ENCODE assay signal across 9 mouse cellular contexts in genomic region chr5:135001309-135001708, GRCm38 (mm10). TPM values are rescaled to one million over a fixed set of nuclear protein-coding genes. Genes with fewer than 3 reads are reported as not detected.
A peak's percentile ranks its signal among the peaks of the same experiment; 100 is the strongest.
DNase-seq lines count a peak whose midpoint lies in the region; ATAC-seq lines count a peak whose summit lies in the region.
"Had no signal": no experiment of that assay in that cellular context is flagged by ENCODE, and none has a peak within 500 bp of the region (broad histone marks: within the 10 kb centered on the region; RNA-seq: fewer than 3 reads in every experiment).

No protein-coding gene starts in this region.

- H3K4me2 ChIP-seq in embryonic facial prominence, embryonic 11.5 days (ENCODE audit: low read depth, low read length) = no peak overlapping the region; the same call in 1 of the 2 replicates
- peak overlapping the region; percentile 19; the same call in 1 of the 2 replicates for H3K4me2 ChIP-seq in liver, embryonic 13.5 days

- H3K4me3 ChIP-seq in embryonic facial prominence, embryonic 11.5 days (ENCODE audit: low read depth, low read length) = no peak overlapping the region
- H3K4me3 ChIP-seq in liver, embryonic 13.5 days (replicated peaks) = no peak overlapping the region
- H3K4me3 ChIP-seq: erythroblast, embryonic 14.5 days had no signal

- H3K9me3 ChIP-seq in embryonic facial prominence, embryonic 11.5 days (replicated peaks; ENCODE audit: control insufficient read depth, low read length) = no peaks in the 10 kb centered on the region
- H3K9me3 ChIP-seq in liver, embryonic 13.5 days (replicated peaks) = no peaks in the 10 kb centered on the region

- peak; percentile 65 for ATAC-seq in embryonic facial prominence, embryonic 11.5 days (replicated peaks; ENCODE audit: insufficient number of reproducible peaks, low FRiP score, low TSS enrichment, low read depth)
- peak; percentile 39; the same call in 1 of the 2 replicates for ATAC-seq in liver, embryonic 13.5 days (ENCODE audit: low read depth)
- no peak for ATAC-seq in activated CD4-positive, CD25-positive, alpha-beta regulatory T cell, adult 4 months

- peak; percentile 85 for DNase-seq in urinary bladder, postnatal 14 days (ENCODE audit: low spot score)
- no peak for DNase-seq in urinary bladder, adult 2 months (ENCODE audit: low spot score)
- DNase-seq in embryonic facial prominence, embryonic 11.5 days (ENCODE audit: low spot score) = peak; percentile 76
- DNase-seq in induced T-regulatory cell, adult 2 months (ENCODE audit: low read depth) = peak; percentile 59
- no peak for DNase-seq in liver, embryonic 13.5 days
- DNase-seq in naive thymus-derived CD4-positive, alpha-beta T cell, adult 2 months (ENCODE audit: low read depth) = peak; percentile 36
- DNase-seq in right cerebral cortex, adult 18-20 months = no peak

- H3K27ac ChIP-seq in embryonic facial prominence, embryonic 11.5 days (replicated peaks; ENCODE audit: low read depth, low read length) = no peak overlapping the region
- no peak overlapping the region for H3K27ac ChIP-seq in liver, embryonic 13.5 days

- H3K36me3 ChIP-seq in embryonic facial prominence, embryonic 11.5 days (replicated peaks; ENCODE audit: control insufficient read depth, insufficient read depth, low read depth, low read length) = no peaks in the 10 kb centered on the region
- no peaks in the 10 kb centered on the region for H3K36me3 ChIP-seq in liver, embryonic 13.5 days

- no peaks in the 10 kb centered on the region for H3K27me3 ChIP-seq in embryonic facial prominence, embryonic 11.5 days (ENCODE audit: control insufficient read depth, insufficient read depth, low read length)
- H3K27me3 ChIP-seq in liver, embryonic 13.5 days = peaks cover 6% of the 10 kb centered on the region; the same call in 1 of the 2 replicates

- H3K4me1 ChIP-seq in embryonic facial prominence, embryonic 11.5 days (ENCODE audit: control insufficient read depth, insufficient read depth, low read length) = no peaks in the 10 kb centered on the region
- peaks cover 3% of the 10 kb centered on the region; the same call in 1 of the 2 replicates for H3K4me1 ChIP-seq in liver, embryonic 13.5 days (replicated peaks)

- WGBS in embryonic facial prominence, embryonic 11.5 days = under 1% methylated on average over 14 of the region's 14 CpGs
- WGBS in liver, embryonic 13.5 days (ENCODE audit: insufficient replicate concordance) = 6% methylated on average over 14 of the region's 14 CpGs

- 0 out of 2 replicates have a peak overlapping the region, but pooled peaks have one; percentile 18 for H3K9ac ChIP-seq in embryonic facial prominence, embryonic 11.5 days (replicated peaks; ENCODE audit: low read length)
- H3K9ac ChIP-seq in liver, embryonic 13.5 days = no peak overlapping the region

RNA-seq across cellular contexts. Expression of gene Abhd11, which starts 7.6 kb away (rescaled TPM):
- polyA plus RNA-seq in urinary bladder, adult 2 months (2012; rRNA removed) = 50.0 and 69.5 TPM in 2 replicates
- polyA plus RNA-seq in embryonic facial prominence, embryonic 11.5 days (2014; fragmentation: Nextera tagmentation; extraction: Ambion mirVana) = 41.7 and 42.7 TPM in 2 replicates
- polyA plus RNA-seq in liver, embryonic 13.5 days (2015; fragmentation: Nextera tagmentation; extraction: Ambion mirVana) = 37.0 and 37.3 TPM in 2 replicates
- polyA plus RNA-seq in activated CD4-positive, CD25-positive, alpha-beta regulatory T cell, adult 4 months (2017; shearing (Covaris generic)) = 10 to 100 TPM; 53.9 to 66.7 TPM

RNA-seq across cellular contexts. Expression of gene Cldn3, which starts 15.3 kb away (rescaled TPM):
- polyA plus RNA-seq in urinary bladder, adult 2 months (2012; rRNA removed) = 0.15 and 0.17 TPM in 2 replicates
- 7.6 and 11.3 TPM in 2 replicates for polyA plus RNA-seq in embryonic facial prominence, embryonic 11.5 days (2014; fragmentation: Nextera tagmentation; extraction: Ambion mirVana)
- polyA plus RNA-seq in liver, embryonic 13.5 days (2015; fragmentation: Nextera tagmentation; extraction: Ambion mirVana) = 0.38 and 0.74 TPM in 2 replicates
- polyA plus RNA-seq in activated CD4-positive, CD25-positive, alpha-beta regulatory T cell, adult 4 months (2017; shearing (Covaris generic)) = not detected

RNA-seq across cellular contexts. Expression of gene Stx1a, which starts 22.0 kb away (rescaled TPM):
- 9.6 and 11.5 TPM in 2 replicates for polyA plus RNA-seq in urinary bladder, adult 2 months (2012; rRNA removed)
- 12.1 and 14.2 TPM in 2 replicates for polyA plus RNA-seq in embryonic facial prominence, embryonic 11.5 days (2014; fragmentation: Nextera tagmentation; extraction: Ambion mirVana)
- polyA plus RNA-seq in liver, embryonic 13.5 days (2015; fragmentation: Nextera tagmentation; extraction: Ambion mirVana) = 1.3 and 1.5 TPM in 2 replicates
- polyA plus RNA-seq in activated CD4-positive, CD25-positive, alpha-beta regulatory T cell, adult 4 months (2017; shearing (Covaris generic)) = 10 to 100 TPM; 15.1 to 15.2 TPM

RNA-seq across cellular contexts. Expression of gene Cldn4, which starts 54.6 kb away (rescaled TPM):
- polyA plus RNA-seq in urinary bladder, adult 2 months (2012; rRNA removed) = 295 and 393 TPM in 2 replicates
- 16.9 and 20.5 TPM in 2 replicates for polyA plus RNA-seq in embryonic facial prominence, embryonic 11.5 days (2014; fragmentation: Nextera tagmentation; extraction: Ambion mirVana)
- 0.15 and 0.32 TPM in 2 replicates for polyA plus RNA-seq in liver, embryonic 13.5 days (2015; fragmentation: Nextera tagmentation; extraction: Ambion mirVana)
- polyA plus RNA-seq in activated CD4-positive, CD25-positive, alpha-beta regulatory T cell, adult 4 months (2017; shearing (Covaris generic)) = not detected
- polyA plus RNA-seq: erythroblast, embryonic 14.5 days had no signal

Comparison
In these comparisons a context has a peak if more than half of its experiments do, and no peak if none do; other contexts are left out.
1. DNase-seq: peak in urinary bladder, postnatal 14 days (single experiment), embryonic facial prominence, embryonic 11.5 days (single experiment), induced T-regulatory cell, adult 2 months (single experiment) and naive thymus-derived CD4-positive, alpha-beta T cell, adult 2 months (single experiment); none in urinary bladder, adult 2 months (single experiment), liver, embryonic 13.5 days (single experiment) and right cerebral cortex, adult 18-20 months (single experiment).